Mouse (Mus musculus): ENCODE measurements around the gene Khsrp. TPM values are rescaled to one million over a fixed set of nuclear protein-coding genes. Genes with fewer than 3 reads are reported as not detected.

Khsrp gene
- total and polyA plus RNA-seq, 2 experiments = 7.6 to 38.9 TPM

DNA sequence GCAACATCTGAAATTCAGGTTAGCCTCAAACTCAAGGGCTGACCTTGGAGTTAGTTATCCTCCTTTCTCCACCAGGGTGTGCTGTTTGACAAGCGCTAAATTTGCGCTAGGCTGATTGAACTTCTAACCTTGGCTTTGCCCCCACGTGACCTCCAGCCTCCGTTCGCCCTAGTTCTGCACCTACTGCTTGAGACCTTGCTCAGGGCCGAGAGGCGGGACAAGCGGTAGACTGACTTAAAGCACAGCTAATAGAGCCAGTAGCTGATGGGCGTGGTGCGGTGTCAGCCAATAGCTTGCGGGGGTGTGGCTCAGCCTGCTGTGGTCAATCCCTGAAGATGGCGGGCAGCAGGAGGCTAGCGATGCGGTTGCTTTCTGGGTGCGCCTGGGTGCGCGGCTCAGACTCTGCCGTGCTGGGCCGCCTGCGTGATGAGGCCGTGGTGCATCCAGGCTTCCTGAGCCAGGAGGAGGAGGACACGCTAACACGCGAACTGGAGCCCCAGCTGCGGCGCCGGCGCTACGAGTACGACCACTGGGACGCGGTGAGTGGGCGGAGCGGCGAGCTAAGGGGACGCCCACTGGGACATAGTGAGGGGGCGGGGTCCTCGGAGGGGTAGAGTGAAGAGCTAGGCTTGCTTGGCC, 34.2 kb downstream of the Khsrp start, which contains the start of gene Alkbh7:
Alkbh7 (plus strand) TSS at position 311 of the 639 bp plus-strand sequence.
- Histone ChIP-seq H3K79me2 (ENCODE audit: control insufficient read depth, insufficient read depth, low read length) (no peaks in the 10 kb centered on the region), H3K4me1 (ENCODE audit: control insufficient read depth, insufficient read depth, low read length) (0 out of 2 replicates have a peak, but pooled peaks cover 2% of the 10 kb centered on the region), H3K36me3 (ENCODE audit: control insufficient read depth, insufficient read depth, low read length) (peaks cover 7% of the 10 kb centered on the region; the same call in 1 of the 2 replicates), H3K27me3 (ENCODE audit: control insufficient read depth, insufficient read depth, low read length) (no peaks in the 10 kb centered on the region), H3K27ac (replicated peaks; ENCODE audit: insufficient read depth, low read depth, low read length) (peak within 1 kb of the TSS; percentile 54), H3K9ac (ENCODE audit: low read depth, low read length) (peak within 1 kb of the TSS; percentile 76), H3K4me3 (ENCODE audit: insufficient read depth, low read depth, low read length) (peak within 1 kb of the TSS; percentile 79)
- WGBS = under 1% methylated on average over 38 of the region's 38 CpGs
- peak; percentile 99 for DNase-seq (ENCODE audit: extremely low read depth, low read depth, low spot score)
- TF ChIP-seq CTCF (IDR thresholded peaks at IDR 0.05; ENCODE audit: low read depth, low read length) = peak; percentile 67
- 0 out of 2 replicates have a peak, but pooled peaks have one; percentile 50 for TF ChIP-seq POLR2A (IDR thresholded peaks at IDR 0.05; ENCODE audit: extremely low read depth, insufficient read depth, low read length)

DNA sequence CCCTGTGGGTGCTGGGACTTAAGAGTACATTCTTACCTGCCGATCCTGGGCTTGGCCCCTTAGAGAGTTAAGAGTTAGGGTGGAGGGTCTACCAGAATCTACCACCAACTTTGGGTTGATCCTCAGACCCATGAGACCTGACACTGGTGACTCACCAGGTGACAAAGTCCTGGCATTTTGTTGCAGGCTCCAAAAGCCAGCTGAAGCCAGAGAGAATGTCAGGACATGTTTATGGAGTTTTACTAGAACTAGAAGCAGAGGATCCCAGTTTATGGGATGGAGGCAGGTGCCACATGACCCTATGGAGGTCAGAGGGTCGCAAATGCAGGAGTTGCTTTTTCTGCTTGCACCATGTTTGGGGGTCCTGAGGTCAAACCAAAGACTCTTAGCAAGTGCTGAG, 34.8 kb downstream of the Khsrp start:
- 66% methylated on average over 2 of the region's 2 CpGs for WGBS
- H3K4me3 ChIP-seq (ENCODE audit: insufficient read depth, low read depth, low read length) = no peak overlapping the region
- TF ChIP-seq CTCF (IDR thresholded peaks at IDR 0.05; ENCODE audit: low read depth, low read length) = no peak
- H3K27me3 ChIP-seq (ENCODE audit: control insufficient read depth, insufficient read depth, low read length) = no peaks in the 10 kb centered on the region
- H3K9ac ChIP-seq (ENCODE audit: low read depth, low read length) = no peak overlapping the region
- no peak overlapping the region for H3K27ac ChIP-seq (replicated peaks; ENCODE audit: insufficient read depth, low read depth, low read length)
- H3K4me1 ChIP-seq (ENCODE audit: control insufficient read depth, insufficient read depth, low read length) = 0 out of 2 replicates have a peak, but pooled peaks cover 2% of the 10 kb centered on the region
- peaks cover 7% of the 10 kb centered on the region; the same call in 1 of the 2 replicates for H3K36me3 ChIP-seq (ENCODE audit: control insufficient read depth, insufficient read depth, low read length)
- no peaks in the 10 kb centered on the region for H3K79me2 ChIP-seq (ENCODE audit: control insufficient read depth, insufficient read depth, low read length)
- DNase-seq (ENCODE audit: extremely low read depth, low read depth, low spot score) = no peak

DNA sequence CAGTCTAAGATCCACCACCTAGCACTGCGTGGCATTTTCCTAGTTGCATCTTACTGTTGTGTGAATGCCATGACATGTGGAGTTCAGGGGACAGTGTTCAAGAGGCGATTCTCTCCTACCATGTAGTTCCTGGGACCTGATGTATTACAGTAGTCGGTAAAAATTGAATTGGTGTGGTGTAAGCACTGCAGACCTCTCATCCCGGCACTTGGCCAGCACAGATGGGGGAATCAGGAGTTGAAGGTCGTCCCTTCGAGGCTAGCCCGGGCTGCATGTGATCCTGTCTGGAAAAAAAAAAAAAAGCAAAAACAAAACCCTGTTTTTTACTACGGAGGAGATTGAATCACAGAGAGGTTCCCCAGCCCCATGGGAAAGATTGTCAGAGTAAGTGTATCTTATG, 36.3 kb downstream of the Khsrp start:
- peaks cover 7% of the 10 kb centered on the region; the same call in 1 of the 2 replicates for H3K36me3 ChIP-seq (ENCODE audit: control insufficient read depth, insufficient read depth, low read length)
- no peak overlapping the region for H3K27ac ChIP-seq (replicated peaks; ENCODE audit: insufficient read depth, low read depth, low read length)
- no peak overlapping the region for H3K9ac ChIP-seq (ENCODE audit: low read depth, low read length)
- peaks cover 7% of the 10 kb centered on the region for H3K4me1 ChIP-seq (ENCODE audit: control insufficient read depth, insufficient read depth, low read length)
- no peak for DNase-seq (ENCODE audit: extremely low read depth, low read depth, low spot score)
- peaks cover 9% of the 10 kb centered on the region; the same call in 1 of the 2 replicates for H3K79me2 ChIP-seq (ENCODE audit: control insufficient read depth, insufficient read depth, low read length)
- 81% methylated on average over 8 of the region's 8 CpGs for WGBS
- H3K27me3 ChIP-seq (ENCODE audit: control insufficient read depth, insufficient read depth, low read length) = no peaks in the 10 kb centered on the region
- no peak overlapping the region for H3K4me3 ChIP-seq (ENCODE audit: insufficient read depth, low read depth, low read length)
- TF ChIP-seq POLR2A (IDR thresholded peaks at IDR 0.05; ENCODE audit: extremely low read depth, insufficient read depth, low read length) (no peak), CTCF (IDR thresholded peaks at IDR 0.05; ENCODE audit: low read depth, low read length) (no peak)

DNA sequence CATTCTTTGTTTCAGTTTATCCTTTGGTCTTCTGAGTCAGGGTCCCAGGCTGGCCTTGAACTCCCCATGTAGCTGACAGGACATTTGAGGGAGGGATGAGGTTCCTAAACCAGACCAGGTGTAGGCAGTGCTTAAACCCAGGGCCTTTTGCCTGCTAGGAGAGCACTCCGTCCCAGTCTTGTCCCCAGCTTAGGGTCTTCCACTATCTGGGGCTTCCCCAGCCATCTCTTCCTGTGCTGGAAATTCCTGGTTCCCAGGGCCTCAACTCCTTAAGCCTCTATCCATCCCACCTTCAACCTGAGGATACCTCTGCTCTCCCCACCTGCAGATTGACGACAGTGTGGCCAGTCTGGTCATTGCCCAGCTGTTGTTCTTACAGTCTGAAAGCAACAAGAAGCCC, 40.4 kb downstream of the Khsrp start:
- no peak for DNase-seq (ENCODE audit: extremely low read depth, low read depth, low spot score)
- Histone ChIP-seq H3K36me3 (ENCODE audit: control insufficient read depth, insufficient read depth, low read length) (peaks cover 7% of the 10 kb centered on the region; the same call in 1 of the 2 replicates), H3K27ac (replicated peaks; ENCODE audit: insufficient read depth, low read depth, low read length) (no peak overlapping the region; the same call in 1 of the 2 replicates), H3K27me3 (ENCODE audit: control insufficient read depth, insufficient read depth, low read length) (no peaks in the 10 kb centered on the region), H3K79me2 (ENCODE audit: control insufficient read depth, insufficient read depth, low read length) (peaks cover 9% of the 10 kb centered on the region; the same call in 1 of the 2 replicates), H3K9ac (ENCODE audit: low read depth, low read length) (peak overlapping the region; percentile 43), H3K4me1 (ENCODE audit: control insufficient read depth, insufficient read depth, low read length) (peaks cover 7% of the 10 kb centered on the region), H3K4me3 (ENCODE audit: insufficient read depth, low read depth, low read length) (peak overlapping the region; percentile 69)
- TF ChIP-seq POLR2A (IDR thresholded peaks at IDR 0.05; ENCODE audit: extremely low read depth, insufficient read depth, low read length) = no peak
- 75% methylated on average over 2 of the region's 2 CpGs for WGBS

DNA sequence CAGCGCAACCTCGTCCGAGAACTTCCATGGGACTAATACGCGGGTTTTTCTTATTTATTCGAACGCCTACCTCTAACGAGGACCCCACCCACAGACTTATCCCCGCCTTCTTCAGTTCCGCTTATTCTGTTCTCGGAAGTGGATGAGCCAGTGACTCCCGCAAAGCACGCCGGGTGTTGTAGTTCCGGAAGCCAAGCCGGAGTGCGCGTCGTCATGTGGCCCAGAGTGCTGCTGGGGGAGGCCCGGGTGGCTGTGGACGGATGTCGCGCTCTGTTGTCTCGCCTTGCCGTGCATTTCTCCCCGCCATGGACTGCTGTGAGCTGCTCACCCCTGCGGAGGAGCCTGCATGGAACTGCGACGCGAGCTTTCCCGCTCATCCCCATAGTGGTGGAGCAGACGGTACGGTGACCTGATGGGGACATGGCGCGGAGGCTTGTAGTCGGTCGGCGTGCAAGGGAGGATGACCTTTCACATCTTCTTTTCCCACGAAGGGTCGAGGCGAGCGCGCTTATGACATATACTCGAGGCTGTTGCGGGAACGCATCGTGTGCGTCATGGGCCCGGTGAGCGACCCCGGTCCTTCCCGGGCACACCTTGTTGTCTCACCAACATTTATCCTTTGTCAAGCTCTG, 41.1 kb downstream of the Khsrp start, which contains the start of gene Clpp:
Clpp (plus strand) TSS at position 191 of the 632 bp plus-strand sequence.
- TF ChIP-seq CTCF (IDR thresholded peaks at IDR 0.05; ENCODE audit: low read depth, low read length) (no peak), POLR2A (IDR thresholded peaks at IDR 0.05; ENCODE audit: extremely low read depth, insufficient read depth, low read length) (peak; percentile 80)
- H3K4me3 ChIP-seq (ENCODE audit: insufficient read depth, low read depth, low read length) = peak within 1 kb of the TSS; percentile 69
- WGBS = under 1% methylated on average over 52 of the region's 52 CpGs
- H3K4me1 ChIP-seq (ENCODE audit: control insufficient read depth, insufficient read depth, low read length) = peaks cover 7% of the 10 kb centered on the region
- H3K79me2 ChIP-seq (ENCODE audit: control insufficient read depth, insufficient read depth, low read length) = peaks cover 9% of the 10 kb centered on the region; the same call in 1 of the 2 replicates
- peak within 1 kb of the TSS; percentile 77 for H3K9ac ChIP-seq (ENCODE audit: low read depth, low read length)
- peaks cover 7% of the 10 kb centered on the region; the same call in 1 of the 2 replicates for H3K36me3 ChIP-seq (ENCODE audit: control insufficient read depth, insufficient read depth, low read length)
- peak; percentile 95 for DNase-seq (ENCODE audit: extremely low read depth, low read depth, low spot score)
- no peaks in the 10 kb centered on the region for H3K27me3 ChIP-seq (ENCODE audit: control insufficient read depth, insufficient read depth, low read length)
- peak within 1 kb of the TSS; percentile 59 for H3K27ac ChIP-seq (replicated peaks; ENCODE audit: insufficient read depth, low read depth, low read length)
